Mouse (Mus musculus) heart, embryonic 14.5 days (tissue): ENCODE results near the gene Olfr370. TPM values are rescaled to one million over a fixed set of nuclear protein-coding genes. Genes with fewer than 3 reads are reported as not detected.

Experiments
- ATAC-seq: fragments of 200-750 bp; cut with Nextera tagmentation; 2 replicates; pipeline ENCODE4 v1.8.0; 2017; ENCODE audit warnings: low read depth, moderate TSS enrichment; ENCODE audit not compliant: insufficient number of reproducible peaks, insufficient read depth, low FRiP score
- H3K27ac ChIP-seq, 2 experiments: fragments of 200-500 bp in 1 of 2; fragments of 300-500 bp in 1 of 2; sonication (generic) in 1 of 2; replicated peaks in 1 of 2; 2 replicates each; pipeline ENCODE4 v1.5.1; 2012 to 2014; ENCODE audit warnings: low read depth in 2 of 2, low read length in 2 of 2, control low read depth in 1 of 2, mild to moderate bottlenecking in 1 of 2, mixed read lengths in 1 of 2; ENCODE audit not compliant: control insufficient read depth in 1 of 2, insufficient read depth in 1 of 2
- H3K27me3 ChIP-seq: fragments of 300-500 bp; sonication (generic); 2 replicates; pipeline ENCODE4 v1.6.1; 2014; ENCODE audit warnings: mild to moderate bottlenecking, low read length, control low read depth; ENCODE audit not compliant: control insufficient read depth, insufficient read depth
- H3K36me3 ChIP-seq: fragments of 300-500 bp; sonication (generic); 2 replicates; pipeline ENCODE4 v1.6.1; 2014; ENCODE audit warnings: mild to moderate bottlenecking, control low read depth, low read length, mixed read lengths; ENCODE audit not compliant: control insufficient read depth, insufficient read depth
- H3K4me1 ChIP-seq, 2 experiments: fragments of 200-500 bp in 1 of 2; fragments of 300-500 bp in 1 of 2; sonication (generic) in 1 of 2; 2 replicates each; pipeline ENCODE4 v1.6.1; 2012 to 2014; ENCODE audit warnings: low read length in 2 of 2, control low read depth in 1 of 2, mixed read lengths in 1 of 2; ENCODE audit not compliant: control insufficient read depth in 2 of 2, insufficient read depth in 2 of 2
- H3K4me2 ChIP-seq: fragments of 300-500 bp; sonication (generic); 2 replicates; pipeline ENCODE4 v1.6.1; 2014; ENCODE audit warnings: mild to moderate bottlenecking, low read length
- H3K4me3 ChIP-seq, 2 experiments: fragments of 200-500 bp in 1 of 2; fragments of 300-500 bp in 1 of 2; sonication (generic) in 1 of 2; 2 replicates each; pipeline ENCODE4 v1.5.1; 2012 to 2014; ENCODE audit warnings: low read length in 2 of 2, mild to moderate bottlenecking in 2 of 2, control low read depth in 1 of 2, low read depth in 1 of 2, moderate library complexity in 1 of 2; ENCODE audit not compliant: control insufficient read depth in 1 of 2, insufficient read depth in 1 of 2
- H3K9ac ChIP-seq: fragments of 300-500 bp; sonication (generic); 2 replicates; pipeline ENCODE4 v1.6.1; 2014; ENCODE audit warnings: mild to moderate bottlenecking, low read length
- H3K9me3 ChIP-seq: fragments of 300-500 bp; sonication (generic); 2 replicates; pipeline ENCODE4 v1.6.1; 2016; ENCODE audit warnings: low read length, control low read depth; ENCODE audit not compliant: control insufficient read depth
- WGBS: fragments of 180-500 bp; shearing (Covaris S2); extraction: QIAGEN DNeasy Blood & Tissue Kit; methylation state at CpG from one replicate; pipeline ENCODE4 v1.1.7; 2014; 5-methylcytosine and 5-hydroxymethylcytosine counted together
- polyA plus RNA-seq: library from polyadenylated mRNA; unstranded; fragments of >200 nt; fragmentation: Nextera tagmentation; extraction: Ambion mirVana; gene quantifications from 2 replicates; pipeline ENCODE4 v1.2.1, GENCODE M21; 2014

Olfr370 gene
- polyA plus RNA-seq, 1 experiment from 2014 or later: not detected

DNA sequence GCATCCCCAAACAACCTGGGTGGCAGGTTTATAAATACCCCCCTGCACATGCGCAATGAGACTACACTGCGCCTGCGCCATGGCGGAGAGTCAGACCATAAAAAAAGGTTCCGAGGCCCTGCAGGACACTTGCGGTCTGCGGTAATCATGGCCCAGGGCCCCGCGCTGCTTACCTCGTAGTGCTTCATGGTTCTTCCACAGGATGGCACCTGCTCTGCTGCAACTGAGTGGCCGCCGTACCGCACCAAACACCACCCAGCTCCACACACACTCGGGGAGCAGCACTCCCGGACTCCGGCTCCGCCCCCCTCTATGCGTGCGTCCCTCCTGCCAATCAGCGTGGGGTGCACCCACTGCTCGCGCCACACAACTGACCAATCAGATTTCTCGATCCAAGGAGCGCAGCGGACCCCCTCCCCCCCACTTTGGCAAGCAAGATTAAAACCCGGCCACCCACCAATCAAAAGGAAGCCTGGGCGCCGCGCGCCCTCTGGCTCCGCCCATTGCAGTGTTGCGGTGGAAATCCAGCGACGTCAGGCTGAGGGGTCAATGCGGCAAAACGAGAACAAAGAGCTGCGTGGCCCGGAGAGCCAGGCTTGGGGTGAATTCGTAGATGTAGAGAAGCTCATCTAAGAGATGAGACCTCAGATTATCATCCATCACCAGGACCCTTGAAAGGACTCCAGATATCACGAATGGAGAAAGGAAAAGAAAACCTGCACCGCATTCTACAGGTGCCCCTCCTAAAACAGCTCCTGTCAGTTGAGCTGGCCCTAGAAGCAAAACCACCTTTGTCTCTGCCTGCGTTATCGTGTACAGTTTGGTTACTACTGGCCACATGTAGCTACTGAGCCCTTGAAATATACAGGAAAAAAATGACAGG lies 58.8 kb downstream of the Olfr370 start:
- under 1% methylated on average over 43 of the region's 43 CpGs for WGBS

More for the DNA sequence above, 58.8 kb downstream of the Olfr370 start:
- Histone ChIP-seq H3K4me2 (peak overlapping the region; percentile 99), H3K4me3 (peak overlapping the region; percentile 72 to 91), H3K27me3 (no peaks in the 10 kb centered on the region), H3K4me1 (peaks cover 5 to 18% of the 10 kb centered on the region in 2 experiments; a peak in 3 of 4 replicates), H3K27ac (peak overlapping the region; percentile 89 to 96), H3K9ac (peak overlapping the region; percentile 96), H3K9me3 (no peaks in the 10 kb centered on the region), H3K36me3 (peaks cover 24% of the 10 kb centered on the region)
- ATAC-seq: peak; percentile 98

Other genes with a start within 250 kb of the Olfr370 start
- gene Ucp1, start 245.4 kb upstream of the Olfr370 start, polyA plus RNA-seq: not detected in 2 replicates
- 12.6 and 13.1 TPM in 2 replicates for gene Elmod2, start 203.3 kb upstream of the Olfr370 start, polyA plus RNA-seq
- not detected in 2 replicates for gene Mgat4d, start 187.3 kb upstream of the Olfr370 start, polyA plus RNA-seq
- 0.08 TPM in 1 of 2 replicates, not detected in the other for gene Clgn, start 145.9 kb upstream of the Olfr370 start, polyA plus RNA-seq
- gene Scoc, start 77.4 kb upstream of the Olfr370 start, polyA plus RNA-seq: 76.3 and 79.9 TPM in 2 replicates
- gene Ndufb7, start 30.9 kb downstream of the Olfr370 start, polyA plus RNA-seq: 717 and 718 TPM in 2 replicates
- gene Tecr, start 72.2 kb downstream of the Olfr370 start, polyA plus RNA-seq: 461 and 507 TPM in 2 replicates
- 37.0 and 38.2 TPM in 2 replicates for gene Dnajb1, start 72.4 kb downstream of the Olfr370 start, polyA plus RNA-seq
- gene Gipc1, start 116.9 kb downstream of the Olfr370 start, polyA plus RNA-seq: 133 and 139 TPM in 2 replicates
- gene Ptger1, start 130.9 kb downstream of the Olfr370 start, polyA plus RNA-seq: 0.42 and 0.58 TPM in 2 replicates
- 19.5 and 22.7 TPM in 2 replicates for gene Pkn1, start 163.4 kb downstream of the Olfr370 start, polyA plus RNA-seq
- 114 and 119 TPM in 2 replicates for gene Ddx39, start 179.4 kb downstream of the Olfr370 start, polyA plus RNA-seq
- 35.6 and 35.9 TPM in 2 replicates for gene Adgre5, start 205.5 kb downstream of the Olfr370 start, polyA plus RNA-seq